Mouse (Mus musculus) ES-Bruce4 (cell line): ENCODE measurements around the gene Sepsecs.

Source experiments
- CTCF ChIP-seq: IDR thresholded peaks from one replicate; pipeline ENCODE4 v1.8.1; 2011; ENCODE audit warnings: low read depth, low read length
- EP300 ChIP-seq: IDR thresholded peaks from 2 replicates; pipeline ENCODE4 v1.6.1; 2011; ENCODE audit warnings: low read depth, low read length; ENCODE audit not compliant: insufficient read depth

- TF ChIP-seq CTCF, result peak; percentile 26
- TF ChIP-seq EP300, result no peak
These were observed 50.9 kb downstream of the Sepsecs start for GRCm38 (mm10) chr5:52618348-52619270.
